Mouse (Mus musculus) E14TG2a.4 (cell line): ENCODE results near the gene 4930435E12Rik.

Experiments
- CTCF ChIP-seq: conservative IDR thresholded peaks from 2 replicates; pipeline ENCODE4 v1.5.1; 2014; ENCODE audit warnings: low read length
- NANOG ChIP-seq: IDR thresholded peaks from 2 replicates; pipeline ENCODE4 v1.6.1; 2014; ENCODE audit warnings: borderline replicate concordance, low read length, mixed read lengths
- POU5F1 ChIP-seq: IDR thresholded peaks from 2 replicates; pipeline ENCODE4 v1.6.1; 2014; ENCODE audit warnings: low read length, borderline replicate concordance

GRCm38 (mm10) chr16:38767761-38768160 is 60.8 kb downstream of the 4930435E12Rik start:
- TF ChIP-seq CTCF, result no peak
- no peak for TF ChIP-seq POU5F1
- TF ChIP-seq NANOG, result no peak
